Mouse (Mus musculus) layer of hippocampus, adult 6 months (tissue): ENCODE measurements around the gene Usp17lb. TPM values are rescaled to one million over a fixed set of nuclear protein-coding genes. Genes with fewer than 3 reads are reported as not detected.

ENCODE experiments used
- long read RNA-seq, 2 experiments: library from polyadenylated mRNA; unstranded; transcript quantifications; one replicate each; pipeline ENCODE4 v2.0.0; 2019 to 2020
- polyA plus RNA-seq: library from polyadenylated mRNA; unstranded; fragments of <200 nt; fragmentation: Nextera tagmentation; gene quantifications from 2 replicates; pipeline ENCODE4 v1.2.3, GENCODE M21; 2021

The Usp17lb gene
- polyA plus RNA-seq = not detected in 2 replicates
- long read RNA-seq, experiment 1 = 0 reads
- long read RNA-seq, experiment 2 = 0 reads

DNA sequence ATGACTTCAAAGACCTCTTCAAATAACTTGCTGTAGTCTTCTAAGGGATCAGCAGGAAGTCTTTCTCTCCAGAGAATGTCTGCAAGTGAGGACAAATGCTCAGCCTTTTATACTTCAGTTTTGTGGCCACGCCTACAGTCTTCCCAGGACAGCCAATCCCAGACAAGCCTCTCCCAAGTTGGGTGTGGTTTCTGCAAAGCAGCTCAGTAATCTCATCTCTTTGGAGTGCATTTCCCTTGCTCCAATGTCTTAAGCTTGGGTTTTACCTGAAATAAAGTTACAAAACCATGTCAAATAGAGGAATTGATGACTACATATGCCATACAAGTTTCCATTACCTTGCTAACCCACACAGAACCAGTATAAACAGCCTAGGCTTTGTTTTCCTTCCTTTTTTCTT is at the start of gene Usp17lb:
TSS of gene Usp17lb (minus strand) at position 101 of the 400 bp plus-strand sequence.

DNA sequence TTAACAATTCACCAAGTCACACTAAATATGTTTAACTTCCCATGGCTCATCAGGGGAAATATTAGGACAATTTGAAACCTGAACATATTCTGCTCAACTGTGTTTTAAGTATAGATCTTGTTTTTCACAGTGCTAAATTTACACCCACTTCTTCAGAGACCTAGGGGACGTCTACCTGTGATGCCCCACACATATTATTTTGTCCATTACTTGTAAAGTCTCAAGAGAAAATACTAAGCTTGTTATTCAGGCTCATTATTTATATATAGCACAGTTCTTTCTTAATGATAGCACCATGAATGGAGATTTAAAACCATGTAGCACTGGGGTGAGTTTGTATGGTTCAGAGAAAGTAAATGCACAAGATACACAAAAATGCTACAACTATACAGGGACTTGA is 35.3 kb upstream of the Usp17lb start, which contains the start of gene Olfr665:
TSS of gene Olfr665 (plus strand) at position 301 of the 400 bp plus-strand sequence.

DNA sequence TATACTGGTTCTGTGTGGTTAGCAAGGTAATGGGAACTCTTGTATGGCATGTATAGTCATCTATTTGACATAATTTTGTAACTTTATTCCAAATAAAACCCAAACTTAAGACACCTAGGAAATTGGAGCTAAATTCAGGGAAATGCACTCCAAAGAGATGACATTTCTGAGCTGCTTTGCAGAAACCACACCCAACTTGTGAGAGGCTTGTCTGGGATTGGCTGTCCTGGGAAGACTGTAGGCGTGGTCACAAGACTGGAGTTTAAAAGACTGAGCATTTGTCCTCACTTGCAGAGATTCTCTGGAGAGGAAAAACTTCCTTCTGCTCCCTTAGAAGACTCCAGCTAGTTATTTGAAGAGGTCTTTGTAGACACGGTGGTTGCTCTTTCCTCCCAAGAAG is 14.3 kb upstream of the Usp17lb start, which contains the start of gene Usp17la:
TSS of gene Usp17la (plus strand) at position 301 of the 400 bp plus-strand sequence.

Other genes with a start within 250 kb of the Usp17lb start
- not detected in 2 replicates for gene Olfr655, start 240.8 kb downstream of the Usp17lb start, polyA plus RNA-seq
- not detected in 2 replicates for gene Olfr656, start 228.6 kb downstream of the Usp17lb start, polyA plus RNA-seq
- gene Olfr657, start 217.8 kb downstream of the Usp17lb start, polyA plus RNA-seq = not detected in 2 replicates
- 0.06 and 0.08 TPM in 2 replicates for gene Olfr658, start 195.3 kb downstream of the Usp17lb start, polyA plus RNA-seq
- gene Olfr659, start 175.8 kb downstream of the Usp17lb start, polyA plus RNA-seq = not detected in 2 replicates
- not detected in 2 replicates for gene Olfr661, start 156.1 kb downstream of the Usp17lb start, polyA plus RNA-seq
- gene Usp17le, start 65.1 kb downstream of the Usp17lb start, polyA plus RNA-seq = not detected in 2 replicates
- gene Usp17la, start 14.4 kb upstream of the Usp17lb start, polyA plus RNA-seq = not detected in 2 replicates
- not detected in 2 replicates for gene Olfr665, start 35.4 kb upstream of the Usp17lb start, polyA plus RNA-seq
- not detected in 2 replicates for gene Olfr666, start 53.3 kb upstream of the Usp17lb start, polyA plus RNA-seq
- gene Olfr667, start 78.9 kb upstream of the Usp17lb start, polyA plus RNA-seq = not detected in 2 replicates
- gene Olfr668, start 85.5 kb upstream of the Usp17lb start, polyA plus RNA-seq = not detected in 2 replicates
- gene Olfr669, start 91.6 kb upstream of the Usp17lb start, polyA plus RNA-seq = not detected in 2 replicates
- gene Olfr670, start 120.0 kb upstream of the Usp17lb start, polyA plus RNA-seq = not detected in 2 replicates
- gene Olfr671, start 136.5 kb upstream of the Usp17lb start, polyA plus RNA-seq = not detected in 2 replicates
- not detected in 2 replicates for gene Olfr672, start 159.4 kb upstream of the Usp17lb start, polyA plus RNA-seq
- not detected in 2 replicates for gene Olfr675, start 185.9 kb upstream of the Usp17lb start, polyA plus RNA-seq
- not detected in 2 replicates for gene Olfr676, start 190.1 kb upstream of the Usp17lb start, polyA plus RNA-seq
- not detected in 2 replicates for gene Olfr677, start 208.8 kb upstream of the Usp17lb start, polyA plus RNA-seq
- gene Olfr678, start 221.9 kb upstream of the Usp17lb start, polyA plus RNA-seq = not detected in 2 replicates
- not detected in 2 replicates for gene Olfr679, start 238.6 kb upstream of the Usp17lb start, polyA plus RNA-seq